Mouse (Mus musculus): ENCODE results near the gene Negr1.

Negr1 gene

DNA sequence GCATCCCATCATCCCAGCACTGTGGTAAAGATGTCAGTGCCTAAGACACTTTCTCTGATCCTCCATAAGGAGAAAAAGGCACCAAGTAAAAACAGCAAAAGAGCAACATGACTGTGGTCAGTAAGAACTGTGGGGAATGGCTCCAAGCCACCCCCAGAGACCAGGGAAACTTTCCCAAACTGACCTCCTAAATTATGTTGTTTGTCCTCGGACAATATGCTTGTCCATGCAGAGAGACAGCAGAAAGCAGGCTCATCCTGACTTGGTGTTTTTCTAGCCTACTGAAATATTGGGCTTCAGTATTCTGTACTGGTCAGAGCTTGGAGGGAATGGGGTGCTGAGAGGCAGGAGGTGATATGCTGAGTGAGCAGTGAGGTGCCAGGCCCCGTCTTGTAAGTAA, 647.8 kb downstream of the Negr1 start:
- DNase-seq (ENCODE audit: low spot score in 2 of 2): no peak

DNA sequence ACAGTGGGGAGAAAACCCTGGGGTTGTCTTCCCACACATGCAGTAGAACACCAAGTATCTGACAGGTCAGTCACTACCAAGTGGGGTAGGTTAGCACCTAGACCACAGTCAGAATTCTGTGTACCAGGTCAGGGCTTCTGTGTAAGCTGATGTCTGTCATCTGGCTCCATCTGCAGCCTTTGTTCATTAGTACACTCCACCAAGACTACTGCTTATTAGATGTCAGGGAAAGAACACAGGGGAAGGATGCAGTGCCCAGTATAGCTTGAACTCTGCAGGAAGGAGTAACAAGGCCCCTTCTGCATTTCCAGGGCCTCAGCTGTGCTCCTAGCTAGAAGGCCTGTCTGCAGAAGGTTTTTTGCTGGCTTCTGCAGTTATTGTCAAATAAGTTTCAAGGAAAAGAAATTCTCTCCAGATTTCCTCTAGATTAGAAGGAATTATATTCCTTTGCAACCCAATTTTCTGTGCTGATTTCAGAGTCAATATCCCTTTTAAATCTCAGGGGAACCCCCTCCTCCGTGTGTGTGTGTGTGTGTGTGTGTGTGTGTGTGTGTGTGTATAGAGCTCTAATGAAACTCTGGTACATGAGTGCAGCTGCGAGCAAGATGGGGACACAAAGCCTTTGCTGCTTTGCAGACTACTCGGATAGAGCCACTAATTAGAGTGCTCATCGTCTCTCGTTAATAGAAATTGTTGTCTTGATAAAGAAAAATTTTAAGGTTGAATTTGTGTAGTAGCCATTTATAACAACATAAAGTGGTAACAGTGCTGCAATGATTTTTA, 654.5 kb downstream of the Negr1 start:
- DNase-seq (ENCODE audit: low spot score in 2 of 2): no peak

DNA sequence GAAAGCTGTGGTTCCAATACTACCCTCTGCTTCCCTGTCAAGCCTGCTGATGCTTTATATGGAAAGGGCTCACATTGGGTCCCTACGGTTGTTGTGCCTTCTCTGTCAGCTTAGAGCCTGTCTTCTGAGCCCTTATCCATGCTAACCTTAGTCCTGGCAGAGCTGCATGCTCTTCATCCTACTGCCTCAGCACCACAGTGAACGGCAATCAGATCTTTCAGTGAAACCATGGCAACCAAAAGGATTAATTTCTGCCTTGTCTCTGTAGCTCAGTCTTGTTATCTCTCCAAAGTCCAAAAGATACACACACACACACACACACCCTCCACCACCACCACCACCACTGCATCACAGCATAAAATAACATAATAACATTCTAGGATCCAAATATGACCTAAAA, 656.2 kb downstream of the Negr1 start:
- no peak for DNase-seq (ENCODE audit: low spot score in 2 of 2)

DNA sequence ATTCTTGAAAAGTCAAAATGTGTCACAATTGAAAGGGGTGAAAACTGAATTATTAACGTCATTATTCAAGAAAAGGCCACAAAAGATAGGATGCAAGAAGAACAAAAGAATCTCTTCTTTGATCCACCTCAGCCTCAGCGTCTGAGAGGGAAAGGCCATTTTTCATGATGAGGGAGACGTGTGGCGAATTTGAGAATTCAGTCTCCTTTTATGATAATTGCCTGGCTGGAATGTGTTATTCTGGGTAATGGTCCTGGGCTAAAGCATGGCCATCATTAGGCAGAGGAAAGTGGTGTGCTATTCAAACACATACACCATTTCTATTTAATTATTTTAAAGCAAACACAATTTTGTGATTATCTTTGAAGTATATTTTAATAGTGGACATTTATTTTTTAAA, 663.3 kb downstream of the Negr1 start:
- DNase-seq (ENCODE audit: low spot score in 2 of 2): no peak

DNA sequence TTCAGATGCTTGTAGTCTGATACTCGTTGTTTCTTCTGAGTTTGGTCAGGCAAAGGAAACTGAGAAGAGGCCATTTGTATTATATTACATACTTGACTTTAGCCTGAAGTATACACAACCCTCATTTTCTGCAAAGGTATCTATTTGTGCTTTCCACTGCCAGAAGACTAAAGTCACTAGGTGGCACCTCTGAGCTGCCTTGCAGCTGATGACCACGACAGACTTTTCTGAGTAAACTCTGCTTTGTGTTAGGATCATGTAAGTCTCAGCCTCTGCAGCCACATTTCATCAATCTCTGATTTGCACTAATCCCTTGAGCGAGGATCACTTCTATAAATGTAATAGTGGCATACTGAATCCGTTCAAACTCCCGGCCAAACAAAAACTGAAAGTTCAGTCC, 671.1 kb downstream of the Negr1 start:
- DNase-seq (ENCODE audit: low spot score in 2 of 2): peak in 1 of 2 experiments; percentile 75

DNA sequence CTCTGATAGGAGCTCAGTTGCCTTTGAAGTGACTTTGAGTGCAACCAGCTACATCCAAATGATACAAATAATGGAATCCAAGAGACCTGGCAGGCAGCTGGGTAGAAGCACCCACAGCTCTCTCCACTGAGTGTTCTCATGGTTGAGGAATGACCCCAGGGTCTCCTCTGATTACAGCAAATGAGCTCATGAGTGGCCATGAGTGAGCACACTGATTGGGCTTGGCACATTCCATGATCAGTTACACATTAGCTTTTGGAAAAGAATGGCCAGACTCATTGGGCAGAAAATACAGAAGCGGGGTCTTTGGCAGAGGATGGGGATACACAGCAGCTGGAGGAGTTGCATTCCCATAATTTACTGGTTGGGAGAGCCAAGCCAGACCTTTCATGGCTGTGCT, 678.6 kb downstream of the Negr1 start:
- no peak for DNase-seq (ENCODE audit: low spot score in 2 of 2)

DNA sequence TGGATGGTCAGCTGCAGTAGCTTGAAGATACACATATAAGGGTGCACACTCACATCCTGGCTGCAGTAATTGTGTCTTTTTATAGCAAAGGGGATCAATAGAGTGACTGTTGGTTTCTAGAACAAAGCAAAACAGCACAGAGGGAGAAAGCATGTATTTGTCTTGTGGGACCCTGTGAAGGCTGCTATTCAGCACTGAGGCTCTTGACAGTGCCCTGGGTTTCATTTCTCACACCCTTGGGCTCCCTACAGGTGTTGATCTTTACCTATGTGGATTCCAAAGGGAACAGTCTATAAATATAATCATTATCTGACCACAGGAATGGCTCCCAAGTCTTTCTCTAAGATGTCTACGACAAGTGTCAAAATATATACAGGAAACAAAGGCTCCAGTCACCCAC, 693.9 kb downstream of the Negr1 start:
- DNase-seq (ENCODE audit: low spot score in 2 of 2): no peak

DNA sequence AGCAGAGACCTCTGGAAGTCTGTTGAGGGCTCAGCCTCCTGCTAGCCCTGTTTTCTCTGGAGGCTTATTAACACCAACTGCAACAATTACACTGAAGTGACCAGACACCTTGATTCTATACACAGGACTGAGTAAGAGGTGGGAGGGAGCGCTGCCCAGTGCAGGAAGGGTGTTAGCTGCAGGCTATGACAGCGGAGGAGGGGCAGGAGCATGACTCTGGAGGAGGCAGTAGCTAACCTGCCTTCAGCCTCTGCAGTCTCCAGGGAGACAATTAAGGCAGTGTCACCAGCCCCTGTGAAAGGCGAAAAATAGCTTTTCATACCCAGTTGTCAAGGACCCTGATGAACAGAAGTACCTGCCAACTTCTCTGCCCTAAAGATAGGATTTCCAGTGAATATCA, 694.3 kb downstream of the Negr1 start:
- peak in 1 of 2 experiments; percentile 29 for DNase-seq (ENCODE audit: low spot score in 2 of 2)

DNA sequence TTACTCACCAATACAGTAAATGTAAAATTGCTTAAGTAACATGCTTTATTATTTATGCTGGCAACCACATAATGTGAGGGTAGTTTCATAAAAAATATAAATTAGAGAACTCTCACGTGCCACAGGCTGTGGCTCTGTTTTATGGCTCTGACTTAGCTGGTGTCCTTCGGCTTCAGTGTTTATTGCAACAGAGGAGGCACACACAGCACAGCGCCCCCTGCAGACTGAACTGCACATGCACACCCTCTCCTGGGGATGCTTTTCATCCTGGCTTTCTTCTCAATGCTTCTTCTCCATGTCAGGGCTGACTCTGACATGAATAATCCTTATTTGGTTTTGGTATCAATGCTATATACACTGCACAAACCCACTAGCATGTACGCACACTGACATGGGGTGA, 707.1 kb downstream of the Negr1 start:
- no peak for DNase-seq (ENCODE audit: low spot score in 2 of 2)

DNA sequence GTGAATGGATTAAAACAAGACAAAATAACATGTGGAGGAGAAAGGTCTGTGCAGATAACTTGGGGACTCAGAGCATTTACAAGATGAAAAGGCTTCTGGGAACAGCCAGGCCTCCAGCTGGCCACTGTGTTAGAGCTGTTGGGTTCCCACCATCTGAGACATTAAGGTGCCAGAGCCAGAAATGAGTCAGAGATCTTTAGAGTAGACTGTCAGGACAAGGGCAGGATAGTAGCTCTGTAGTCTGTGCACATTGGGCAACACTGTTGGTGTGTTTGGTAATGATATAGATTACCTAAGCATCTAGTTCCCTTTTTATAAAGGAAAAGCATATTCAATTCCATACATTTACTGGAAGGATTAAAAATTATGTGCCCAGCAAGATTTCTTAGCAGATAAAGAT, 710.8 kb downstream of the Negr1 start:
- DNase-seq (ENCODE audit: low spot score in 2 of 2): no peak

DNA sequence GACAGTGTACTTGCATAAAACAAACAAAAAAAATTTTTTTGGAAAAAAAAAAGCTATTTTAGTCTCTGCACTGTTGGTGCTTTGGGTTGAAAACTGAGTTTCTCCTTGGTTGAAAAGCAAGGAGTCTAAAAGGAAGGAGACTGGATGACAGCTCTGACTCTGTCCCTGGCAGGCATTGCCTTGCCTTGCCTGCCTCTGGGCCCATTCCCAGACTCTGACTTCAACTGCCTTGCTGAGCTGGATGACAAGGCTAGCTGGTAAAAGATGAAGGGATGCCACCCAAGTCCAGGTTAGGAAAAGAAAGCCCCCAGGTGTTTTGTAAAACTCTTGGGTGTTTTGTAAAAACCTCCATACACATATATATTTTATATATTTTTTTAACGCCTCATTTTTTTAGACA, 712.5 kb downstream of the Negr1 start:
- DNase-seq (ENCODE audit: low spot score in 2 of 2): no peak

DNA sequence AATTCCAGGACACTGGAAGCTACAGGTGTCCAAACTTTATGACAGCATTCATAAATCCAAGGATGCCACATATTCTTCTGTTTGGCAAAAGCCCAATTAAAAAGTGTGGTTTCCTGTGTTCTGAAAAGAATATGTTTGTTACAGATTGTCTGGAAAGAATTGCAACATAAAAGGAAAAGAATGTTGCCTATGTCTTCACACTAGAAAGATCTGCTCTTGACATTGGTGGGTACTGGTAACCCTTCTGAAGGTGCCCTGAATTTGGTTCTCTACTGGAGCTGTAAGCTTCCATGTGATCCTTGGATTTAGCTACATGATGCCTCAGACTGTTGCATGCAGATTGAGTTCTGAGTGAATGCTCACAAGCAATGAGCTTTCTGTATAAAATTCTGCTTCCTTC, 718.1 kb downstream of the Negr1 start:
- no peak for DNase-seq (ENCODE audit: low spot score in 2 of 2)

DNA sequence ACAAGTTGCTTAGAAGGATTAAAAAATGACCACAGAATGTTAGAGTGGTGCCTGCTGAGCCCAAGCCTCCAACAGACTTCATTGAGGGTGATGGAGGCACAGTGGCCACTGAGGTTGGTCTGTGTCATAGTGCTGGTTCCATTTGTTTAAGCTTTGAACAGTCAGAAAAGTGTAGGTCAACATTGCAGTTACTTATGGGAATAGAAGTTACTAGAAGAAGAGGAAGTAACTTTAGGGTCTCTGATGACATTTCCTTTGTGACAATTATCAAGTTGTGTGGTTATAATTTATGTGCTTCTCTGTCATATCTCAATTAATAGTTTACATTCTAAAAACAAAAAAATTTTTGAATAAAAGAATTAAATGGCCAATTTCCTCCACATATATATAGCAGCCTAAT, 719.7 kb downstream of the Negr1 start:
- DNase-seq (ENCODE audit: low spot score in 2 of 2): no peak

DNA sequence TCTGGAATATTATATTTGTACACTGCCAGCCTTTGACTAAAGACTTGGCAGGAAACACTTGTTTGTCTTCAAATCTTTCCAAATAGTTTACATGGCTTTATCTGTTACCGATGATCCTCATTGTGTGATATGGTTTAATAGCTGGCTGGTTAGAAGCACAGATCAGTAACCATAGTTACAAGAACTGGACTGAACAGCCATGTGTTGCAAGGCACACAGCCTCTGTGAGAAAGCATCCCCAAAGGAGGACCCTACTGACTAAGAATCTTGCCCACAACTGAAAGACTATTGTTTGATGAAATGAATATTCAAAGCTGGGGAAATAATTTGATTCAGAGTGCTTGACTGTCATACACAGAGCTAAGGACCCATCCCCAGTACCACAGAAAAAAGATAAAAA, 729.7 kb downstream of the Negr1 start:
- no peak for DNase-seq (ENCODE audit: low spot score in 2 of 2)

DNA sequence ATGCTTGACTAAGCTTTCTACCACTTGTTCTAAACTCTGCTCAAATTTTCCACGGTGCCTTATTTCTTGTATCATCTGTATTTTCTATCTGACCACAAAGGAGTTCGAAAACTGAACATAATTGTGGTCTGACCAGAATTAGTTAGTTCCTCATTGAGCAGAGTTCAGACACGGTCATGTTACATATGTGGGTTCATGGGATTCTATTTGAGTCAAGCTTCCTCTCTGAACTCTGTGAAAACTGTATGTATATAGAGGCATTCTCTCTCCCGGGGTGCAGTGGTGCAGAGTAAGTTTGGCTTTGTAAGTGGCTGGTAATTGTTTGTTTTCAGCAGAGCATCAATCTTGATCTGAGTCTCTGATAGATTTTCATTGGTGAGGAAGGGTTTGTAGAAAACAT, 735.6 kb downstream of the Negr1 start:
- DNase-seq (ENCODE audit: low spot score in 2 of 2): no peak

DNA sequence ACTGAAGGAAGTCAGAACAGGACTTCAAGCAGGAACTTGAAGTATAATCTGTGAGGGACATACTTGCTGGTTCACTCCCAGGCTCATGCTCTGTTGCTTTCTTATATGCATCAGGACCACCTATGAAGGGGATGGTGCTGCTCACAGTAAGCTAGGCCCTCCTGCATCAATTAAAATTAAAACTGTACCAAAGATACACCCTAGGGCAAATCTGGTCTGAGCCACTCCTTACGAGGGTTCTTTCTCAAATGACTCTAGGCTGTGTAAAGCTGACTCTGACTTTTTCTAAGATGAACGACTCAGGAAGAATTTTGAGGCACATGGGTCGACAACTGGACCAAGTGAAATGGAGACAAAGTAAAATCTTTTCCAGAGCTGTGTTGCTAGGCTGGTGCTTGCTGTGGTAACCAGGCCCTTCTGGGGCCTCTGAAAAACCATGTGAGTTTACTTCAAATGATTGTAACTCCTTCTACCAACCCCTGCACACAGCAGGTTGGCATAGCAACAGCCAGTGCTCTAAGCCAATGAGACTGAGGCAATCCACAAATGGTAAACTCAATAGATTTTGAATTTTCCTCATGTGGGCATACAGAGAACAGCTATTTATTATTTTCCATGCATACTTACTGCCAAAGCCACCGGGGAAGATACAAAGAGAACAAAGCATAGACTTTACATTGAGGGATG, 742.0 kb downstream of the Negr1 start:
- DNase-seq (ENCODE audit: low spot score in 2 of 2): no peak

DNA sequence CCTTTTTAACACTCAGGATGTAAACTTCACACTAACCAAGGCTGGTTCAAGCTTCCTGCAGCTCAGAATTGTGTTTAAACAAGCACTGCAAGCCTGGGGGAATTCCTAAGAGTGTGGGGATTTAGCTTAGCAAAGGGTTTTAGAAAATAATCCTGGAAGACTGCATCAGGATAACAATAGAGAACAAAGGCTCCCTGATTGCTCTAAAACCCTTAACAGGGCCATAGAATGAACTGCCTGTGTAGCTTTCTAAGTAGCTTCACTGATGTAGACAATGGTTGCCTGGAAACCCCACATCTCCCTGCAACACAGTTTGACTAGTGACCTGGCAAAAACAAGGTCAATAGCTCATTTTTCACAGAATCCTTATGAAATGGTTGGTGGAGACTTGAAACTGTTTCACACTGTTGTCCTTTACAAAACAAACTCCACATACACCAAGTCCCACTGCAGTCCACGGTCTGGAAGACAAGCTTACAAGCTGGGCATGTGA, 759.5 kb downstream of the Negr1 start:
- no peak for DNase-seq (ENCODE audit: low spot score in 2 of 2)

DNA sequence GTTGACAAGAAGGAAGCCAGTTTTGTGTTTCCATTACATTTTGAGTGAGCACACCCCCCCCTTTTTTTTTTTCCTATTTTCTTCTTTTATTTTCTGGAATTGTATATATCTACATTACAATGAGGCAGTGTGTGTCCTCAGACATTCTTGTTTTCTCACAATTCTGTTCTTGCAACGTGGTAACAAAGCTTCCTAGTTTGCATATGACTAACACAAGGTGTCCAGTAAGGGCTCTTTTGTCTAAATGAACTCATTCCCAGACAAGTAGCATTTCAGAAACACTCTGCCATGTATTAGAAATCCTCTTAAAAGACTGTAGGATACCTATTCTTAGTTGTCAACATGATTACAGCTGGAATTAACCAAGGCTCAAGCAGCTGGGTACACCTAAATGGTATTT, 760.2 kb downstream of the Negr1 start:
- DNase-seq (ENCODE audit: low spot score in 2 of 2): no peak

DNA sequence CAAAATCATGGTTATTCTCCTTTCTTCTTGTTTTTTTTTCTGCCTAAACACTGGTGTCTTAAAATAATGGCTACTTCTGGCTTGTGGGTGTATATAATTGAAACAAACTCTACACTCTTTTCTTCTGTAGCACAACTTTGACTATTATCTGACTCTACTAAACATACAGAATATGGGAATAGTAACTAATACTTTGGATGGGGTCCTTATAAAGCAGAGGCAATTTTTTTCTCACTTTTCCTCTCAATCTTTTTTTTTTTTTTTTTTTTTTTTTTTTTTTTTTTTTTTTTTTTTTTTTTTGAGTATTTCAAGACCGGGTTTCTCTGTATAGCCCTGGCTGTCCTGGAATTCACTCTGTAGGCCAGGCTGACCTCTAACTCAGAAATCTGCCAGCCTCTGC, 772.6 kb downstream of the Negr1 start:
- no peak for DNase-seq (ENCODE audit: low spot score in 2 of 2)

DNA sequence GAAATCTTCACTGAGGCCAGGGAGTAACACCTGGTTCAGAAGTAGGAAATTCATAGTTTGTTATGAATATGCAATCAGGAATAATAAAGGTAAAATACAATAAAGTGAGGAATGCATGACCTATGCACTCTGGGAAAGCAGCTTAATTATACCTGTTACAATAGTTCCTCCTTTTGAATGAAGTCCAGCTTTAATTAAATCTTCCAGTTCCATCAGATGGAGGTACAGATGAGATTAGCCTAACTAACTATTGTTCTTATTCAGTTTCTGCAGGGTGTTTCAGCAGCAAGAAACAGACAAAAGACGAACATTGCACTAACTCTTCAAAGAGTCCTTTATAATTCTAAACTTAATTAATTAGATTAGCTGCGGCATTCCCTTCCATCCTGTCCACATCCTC, 787.9 kb downstream of the Negr1 start:
- no peak for DNase-seq (ENCODE audit: low spot score in 2 of 2)

DNA sequence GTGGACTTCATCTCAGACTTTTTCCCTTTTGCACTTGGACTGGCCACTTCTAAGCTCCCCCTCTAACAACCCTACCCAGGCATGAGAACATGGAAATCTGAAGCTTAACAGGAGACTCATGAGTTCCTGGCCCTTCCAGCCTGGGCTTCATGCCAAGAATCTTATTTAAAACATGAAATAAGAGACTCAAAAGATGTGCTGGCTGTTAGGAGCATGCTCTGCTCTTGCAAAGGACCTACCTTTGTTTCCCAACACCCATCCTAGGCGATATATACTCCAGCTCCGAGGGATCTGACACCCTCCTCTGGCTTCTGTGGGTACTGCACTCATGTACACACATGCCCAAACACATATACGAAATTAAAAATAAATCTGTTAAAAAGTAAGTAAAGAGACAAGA, 797.3 kb downstream of the Negr1 start:
- DNase-seq (ENCODE audit: low spot score in 2 of 2): no peak

DNA sequence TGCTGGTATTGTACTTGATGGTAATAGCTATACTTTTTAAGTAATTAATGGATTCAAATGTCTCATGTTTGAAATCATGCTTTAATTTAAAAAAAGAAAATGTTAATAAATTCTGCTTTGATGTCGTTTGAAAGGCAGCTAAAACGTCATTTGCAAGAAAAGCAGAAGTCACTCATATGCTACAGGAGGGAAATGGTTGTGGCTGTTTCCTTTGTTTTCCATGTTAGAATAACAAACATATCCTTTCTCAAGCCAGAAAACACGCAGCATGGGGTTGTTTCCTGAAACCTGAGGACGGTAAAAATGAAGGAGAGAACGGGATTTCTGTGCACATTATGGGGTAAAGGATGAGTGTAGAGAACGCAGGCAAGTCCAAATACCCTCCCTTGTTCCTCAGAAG, 798.2 kb downstream of the Negr1 start:
- no peak for DNase-seq (ENCODE audit: low spot score in 2 of 2)

Measured in frontal cortex, postnatal 36 days (tissue).